In genomic region chr2:93645626-93646320, GRCm38 (mm10) we compare ENCODE assay signal across 9 mouse cellular contexts. TPM values are rescaled to one million over a fixed set of nuclear protein-coding genes. Genes with fewer than 3 reads are reported as not detected.
DNase-seq lines count a peak whose midpoint lies in the region; ATAC-seq and TF ChIP-seq lines count a peak whose summit lies in the region.
"Had no signal": no experiment of that assay in that cellular context is flagged by ENCODE, and none has a peak within 500 bp of the region (broad histone marks: within the 10 kb centered on the region; RNA-seq: fewer than 3 reads in every experiment).

No protein-coding gene starts in this region.

- no peak for TF ChIP-seq CTCF in forebrain, postnatal 0 days (IDR thresholded peaks at IDR 0.05; ENCODE audit: low read depth)
- TF ChIP-seq CTCF in kidney, postnatal 0 days (IDR thresholded peaks at IDR 0.05; ENCODE audit: low read depth) = no peak

- H3K9ac ChIP-seq in hindbrain, embryonic 14.5 days = no peak overlapping the region
- H3K9ac ChIP-seq in forebrain, postnatal 0 days = no peak overlapping the region
- H3K9ac ChIP-seq in kidney, postnatal 0 days (ENCODE audit: low read depth, low read length) = no peak overlapping the region

- no peaks in the 10 kb centered on the region for H3K36me3 ChIP-seq in hindbrain, embryonic 10.5 days
- no peaks in the 10 kb centered on the region for H3K36me3 ChIP-seq in hindbrain, embryonic 14.5 days (replicated peaks; ENCODE audit: control insufficient read depth, insufficient read depth)
- no peaks in the 10 kb centered on the region for H3K36me3 ChIP-seq in forebrain, postnatal 0 days (ENCODE audit: insufficient read depth)
- H3K36me3 ChIP-seq in kidney, postnatal 0 days (ENCODE audit: insufficient read depth, low read length) = no peaks in the 10 kb centered on the region

- peak overlapping the region; percentile 60 for H3K4me3 ChIP-seq in hindbrain, embryonic 10.5 days
- H3K4me3 ChIP-seq in hindbrain, embryonic 14.5 days (replicated peaks; ENCODE audit: low read length) = no peak overlapping the region
- H3K4me3 ChIP-seq in forebrain, postnatal 0 days (ENCODE audit: low read depth, low read length) = no peak overlapping the region
- H3K4me3 ChIP-seq in kidney, postnatal 0 days (replicated peaks; ENCODE audit: low read depth, low read length) = peak overlapping the region; percentile 28

- DNase-seq in hindbrain, embryonic 10.5 days (ENCODE audit: low spot score) = peak; percentile 67
- no peak for DNase-seq in hindbrain, embryonic 14.5 days (ENCODE audit: low spot score)
- DNase-seq in forebrain, postnatal 0 days = no peak
- DNase-seq in kidney, postnatal 0 days (ENCODE audit: low spot score) = no peak
- DNase-seq in lung, postnatal 36 days = peak; percentile 27
- no peak for DNase-seq in cerebellum, adult 9-11 months
- no peak for DNase-seq in cerebellum, adult 11 months

- peaks cover 60% of the 10 kb centered on the region for H3K4me1 ChIP-seq in hindbrain, embryonic 10.5 days (replicated peaks)
- H3K4me1 ChIP-seq in hindbrain, embryonic 14.5 days (replicated peaks; ENCODE audit: control insufficient read depth, insufficient read depth, low read length) = peaks cover 9% of the 10 kb centered on the region
- no peaks in the 10 kb centered on the region for H3K4me1 ChIP-seq in forebrain, postnatal 0 days (ENCODE audit: insufficient read depth)
- H3K4me1 ChIP-seq in kidney, postnatal 0 days (replicated peaks; ENCODE audit: insufficient read depth, low read length) = peaks cover 3% of the 10 kb centered on the region; the same call in 1 of the 2 replicates

- H3K4me2 ChIP-seq in hindbrain, embryonic 14.5 days (replicated peaks) = no peak overlapping the region
- H3K4me2 ChIP-seq in forebrain, postnatal 0 days (ENCODE audit: low read depth) = peak overlapping the region; percentile 6; the same call in 1 of the 2 replicates
- H3K4me2 ChIP-seq in kidney, postnatal 0 days (ENCODE audit: low read length) = peak overlapping the region; percentile 48

- peak overlapping the region; percentile 66 for H3K27ac ChIP-seq in hindbrain, embryonic 10.5 days
- no peak overlapping the region for H3K27ac ChIP-seq in hindbrain, embryonic 14.5 days
- no peak overlapping the region for H3K27ac ChIP-seq in forebrain, postnatal 0 days (ENCODE audit: low read depth, low read length)
- H3K27ac ChIP-seq in kidney, postnatal 0 days = no peak overlapping the region

- no peak for ATAC-seq in hindbrain, embryonic 14.5 days (ENCODE audit: low FRiP score)
- no peak for ATAC-seq in forebrain, postnatal 0 days
- 0 out of 2 replicates have a peak, but pooled peaks have one; percentile 34 for ATAC-seq in kidney, postnatal 0 days (replicated peaks; ENCODE audit: low FRiP score, low read depth)
- no peak for ATAC-seq in erythroblast, adult 5-6 weeks (replicated peaks; ENCODE audit: low FRiP score, poor library complexity, severe bottlenecking)

- peaks cover 100% of the 10 kb centered on the region for H3K27me3 ChIP-seq in hindbrain, embryonic 10.5 days (ENCODE audit: insufficient read depth, poor library complexity, severe bottlenecking)
- H3K27me3 ChIP-seq in hindbrain, embryonic 14.5 days (ENCODE audit: control insufficient read depth, insufficient read depth, low read length) = peaks cover 89% of the 10 kb centered on the region
- H3K27me3 ChIP-seq in forebrain, postnatal 0 days (ENCODE audit: insufficient read depth, low read length) = peaks cover 63% of the 10 kb centered on the region
- peaks cover 62% of the 10 kb centered on the region for H3K27me3 ChIP-seq in kidney, postnatal 0 days (ENCODE audit: insufficient read depth, low read length)

- WGBS in hindbrain, embryonic 10.5 days = 2% methylated on average over 33 of the region's 33 CpGs
- WGBS in hindbrain, embryonic 14.5 days = 3% methylated on average over 33 of the region's 33 CpGs
- WGBS in forebrain, postnatal 0 days = 8% methylated on average over 33 of the region's 33 CpGs
- 13% methylated on average over 33 of the region's 33 CpGs for WGBS in kidney, postnatal 0 days

- no peaks in the 10 kb centered on the region for H3K9me3 ChIP-seq in hindbrain, embryonic 10.5 days
- no peaks in the 10 kb centered on the region for H3K9me3 ChIP-seq in hindbrain, embryonic 14.5 days (ENCODE audit: control insufficient read depth, low read length)
- no peaks in the 10 kb centered on the region for H3K9me3 ChIP-seq in forebrain, postnatal 0 days (ENCODE audit: low read length)
- H3K9me3 ChIP-seq in kidney, postnatal 0 days (replicated peaks; ENCODE audit: low read length) = no peaks in the 10 kb centered on the region

RNA-seq across cellular contexts. Expression of gene Alx4, which starts 3.6 kb away (rescaled TPM):
- 7.2 and 9.0 TPM in 2 replicates for polyA plus RNA-seq in hindbrain, embryonic 10.5 days (2016; fragmentation: Nextera tagmentation; extraction: Ambion mirVana)
- 0.46 and 0.53 TPM in 2 replicates for polyA plus RNA-seq in hindbrain, embryonic 14.5 days (2014; fragmentation: Nextera tagmentation; extraction: Ambion mirVana)
- total RNA-seq in forebrain, postnatal 0 days (2014; rRNA removed) = 2.6 and 4.2 TPM in 2 replicates
- polyA plus RNA-seq in forebrain, postnatal 0 days (2015; fragmentation: Nextera tagmentation; extraction: Ambion mirVana) = 0.58 and 0.72 TPM in 2 replicates
- polyA plus RNA-seq in kidney, postnatal 0 days (2015; fragmentation: Nextera tagmentation; extraction: Ambion mirVana) = 0.13 and 0.19 TPM in 2 replicates
- total RNA-seq in erythroblast, adult 5-6 weeks (2015; ENCODE audit: low replicate concordance) = not detected in 2 replicates
- not detected in 2 replicates for total RNA-seq in erythroblast, adult 5-6 weeks (2017; ENCODE audit: low replicate concordance)
- total RNA-seq: MEL had no signal

Comparison
In these comparisons a context has a peak if more than half of its experiments do, and no peak if none do; other contexts are left out.
1. DNase-seq: peak in hindbrain, embryonic 10.5 days (single experiment) and lung, postnatal 36 days (single experiment); none in hindbrain, embryonic 14.5 days (single experiment), forebrain, postnatal 0 days (single experiment), kidney, postnatal 0 days (single experiment), cerebellum, adult 9-11 months (single experiment) and cerebellum, adult 11 months (single experiment).
2. H3K4me3 ChIP-seq: peak in hindbrain, embryonic 10.5 days (single experiment) and kidney, postnatal 0 days (single experiment); none in hindbrain, embryonic 14.5 days (single experiment) and forebrain, postnatal 0 days (single experiment).